21 mouse cellular contexts compared by ENCODE assay signal in genomic region chr14:45365196-45365587, GRCm38 (mm10). TPM values are rescaled to one million over a fixed set of nuclear protein-coding genes. Genes with fewer than 3 reads are reported as not detected.
DNase-seq lines count a peak whose midpoint lies in the region; ATAC-seq and TF ChIP-seq lines count a peak whose summit lies in the region.
"Had no signal": no experiment of that assay in that cellular context is flagged by ENCODE, and none has a peak within 500 bp of the region (broad histone marks: within the 10 kb centered on the region; RNA-seq: fewer than 3 reads in every experiment).

No protein-coding gene starts in this region.

- peak overlapping the region; percentile 75 for H3K27ac ChIP-seq in forebrain, embryonic 13.5 days
- no peak overlapping the region for H3K27ac ChIP-seq in forebrain, embryonic 12.5 days
- H3K27ac ChIP-seq in liver, adult 2 months (replicated peaks; ENCODE audit: insufficient read depth, low read depth, low read length), result peak overlapping the region; percentile 57
- no peak overlapping the region for H3K27ac ChIP-seq in liver, embryonic 12.5 days
- peak overlapping the region; percentile 71 for H3K27ac ChIP-seq in forebrain, embryonic 16.5 days (ENCODE audit: low read length)
- H3K27ac ChIP-seq: embryonic facial prominence, embryonic 15.5 days; heart, embryonic 10.5 days; layer of hippocampus, adult 2 months; limb, embryonic 15.5 days; neural tube, embryonic 15.5 days; stomach, embryonic 15.5 days had no signal

- no peak overlapping the region for H3K4me3 ChIP-seq in forebrain, embryonic 13.5 days
- H3K4me3 ChIP-seq in forebrain, embryonic 12.5 days (replicated peaks), result no peak overlapping the region
- H3K4me3 ChIP-seq in liver, adult 2 months (ENCODE audit: insufficient read depth, low read depth, low read length), result no peak overlapping the region
- no peak overlapping the region for H3K4me3 ChIP-seq in liver, embryonic 12.5 days
- H3K4me3 ChIP-seq in forebrain, embryonic 16.5 days (replicated peaks; ENCODE audit: low read length), result no peak overlapping the region
- H3K4me3 ChIP-seq: embryonic facial prominence, embryonic 15.5 days; heart, embryonic 10.5 days; layer of hippocampus, adult 2 months; limb, embryonic 15.5 days; megakaryocyte, embryonic 14.5 days; neural tube, embryonic 15.5 days; stomach, embryonic 15.5 days had no signal

- no peaks in the 10 kb centered on the region for H3K9me3 ChIP-seq in forebrain, embryonic 13.5 days (replicated peaks)
- 0 out of 2 replicates have a peak, but pooled peaks cover 3% of the 10 kb centered on the region for H3K9me3 ChIP-seq in forebrain, embryonic 12.5 days
- H3K9me3 ChIP-seq in liver, embryonic 12.5 days (replicated peaks), result no peaks in the 10 kb centered on the region
- no peaks in the 10 kb centered on the region for H3K9me3 ChIP-seq in forebrain, embryonic 16.5 days (ENCODE audit: control insufficient read depth, low read length)
- H3K9me3 ChIP-seq: embryonic facial prominence, embryonic 15.5 days; heart, embryonic 10.5 days; limb, embryonic 15.5 days; neural tube, embryonic 15.5 days; stomach, embryonic 15.5 days had no signal

- H3K9ac ChIP-seq in forebrain, embryonic 13.5 days, result no peak overlapping the region
- no peak overlapping the region for H3K9ac ChIP-seq in forebrain, embryonic 12.5 days
- H3K9ac ChIP-seq in liver, adult 2 months (ENCODE audit: low read depth, low read length), result 0 out of 2 replicates have a peak overlapping the region, but pooled peaks have one; percentile 18
- no peak overlapping the region for H3K9ac ChIP-seq in liver, embryonic 12.5 days
- H3K9ac ChIP-seq in forebrain, embryonic 16.5 days (replicated peaks; ENCODE audit: low read depth, low read length), result peak overlapping the region; percentile 37; the same call in 1 of the 2 replicates
- H3K9ac ChIP-seq: embryonic facial prominence, embryonic 15.5 days; limb, embryonic 15.5 days; liver, postnatal 0 days; neural tube, embryonic 15.5 days; stomach, embryonic 15.5 days had no signal

- no peak for ATAC-seq in forebrain, embryonic 13.5 days
- ATAC-seq in forebrain, embryonic 12.5 days (ENCODE audit: low FRiP score), result no peak
- ATAC-seq in liver, embryonic 12.5 days, result no peak
- ATAC-seq in forebrain, embryonic 16.5 days, result no peak; the same call in 1 of the 2 replicates
- ATAC-seq: inflammation-experienced regulatory T-cells, adult 6 months; liver, postnatal 0 days had no signal

- TF ChIP-seq CTCF in liver, adult 2 months (IDR thresholded peaks at IDR 0.05; ENCODE audit: low read depth, low read length), result no peak

- TF ChIP-seq POLR2A in liver, adult 2 months (IDR thresholded peaks at IDR 0.05; ENCODE audit: extremely low read depth, insufficient read depth, low read length), result no peak

- 89% methylated on average over 6 of the region's 6 CpGs for WGBS in forebrain, embryonic 13.5 days
- WGBS in forebrain, embryonic 12.5 days, result 87% methylated on average over 6 of the region's 6 CpGs
- WGBS in liver, adult 2 months, result 84% methylated on average over 6 of the region's 6 CpGs
- WGBS in liver, embryonic 12.5 days (ENCODE audit: insufficient replicate concordance), result 81% methylated on average over 6 of the region's 6 CpGs
- 87% methylated on average over 6 of the region's 6 CpGs for WGBS in forebrain, embryonic 16.5 days

- H3K27me3 ChIP-seq in forebrain, embryonic 13.5 days, result no peaks in the 10 kb centered on the region
- no peaks in the 10 kb centered on the region for H3K27me3 ChIP-seq in forebrain, embryonic 12.5 days
- H3K27me3 ChIP-seq in liver, adult 2 months (ENCODE audit: control insufficient read depth, insufficient read depth, low read length), result no peaks in the 10 kb centered on the region
- no peaks in the 10 kb centered on the region for H3K27me3 ChIP-seq in liver, embryonic 12.5 days (replicated peaks)
- no peaks in the 10 kb centered on the region for H3K27me3 ChIP-seq in forebrain, embryonic 16.5 days (replicated peaks; ENCODE audit: control insufficient read depth, insufficient read depth, low read length)
- H3K27me3 ChIP-seq: embryonic facial prominence, embryonic 15.5 days; limb, embryonic 15.5 days; megakaryocyte, embryonic 14.5 days; neural tube, embryonic 15.5 days; stomach, embryonic 15.5 days had no signal

- no peaks in the 10 kb centered on the region for H3K79me2 ChIP-seq in liver, adult 2 months (ENCODE audit: control insufficient read depth, insufficient read depth, low read length)

- peaks cover 11% of the 10 kb centered on the region for H3K4me1 ChIP-seq in forebrain, embryonic 13.5 days
- H3K4me1 ChIP-seq in forebrain, embryonic 12.5 days, result peaks cover 5% of the 10 kb centered on the region; the same call in 1 of the 2 replicates
- H3K4me1 ChIP-seq in liver, adult 2 months (ENCODE audit: control insufficient read depth, insufficient read depth, low read length), result peaks cover 3% of the 10 kb centered on the region; the same call in 1 of the 2 replicates
- H3K4me1 ChIP-seq in liver, embryonic 12.5 days, result peaks cover 9% of the 10 kb centered on the region
- H3K4me1 ChIP-seq in forebrain, embryonic 16.5 days (replicated peaks; ENCODE audit: control insufficient read depth, insufficient read depth, low read length), result peaks cover 10% of the 10 kb centered on the region
- H3K4me1 ChIP-seq: embryonic facial prominence, embryonic 15.5 days; heart, embryonic 10.5 days; limb, embryonic 15.5 days; neural tube, embryonic 15.5 days; stomach, embryonic 15.5 days had no signal

- H3K36me3 ChIP-seq in forebrain, embryonic 13.5 days (ENCODE audit: poor library complexity, severe bottlenecking), result peaks cover 10% of the 10 kb centered on the region
- H3K36me3 ChIP-seq in forebrain, embryonic 12.5 days (replicated peaks), result peaks cover 10% of the 10 kb centered on the region
- H3K36me3 ChIP-seq in liver, adult 2 months (ENCODE audit: control insufficient read depth, insufficient read depth, low read length), result peaks cover 13% of the 10 kb centered on the region
- H3K36me3 ChIP-seq in liver, embryonic 12.5 days, result peaks cover 40% of the 10 kb centered on the region
- H3K36me3 ChIP-seq in forebrain, embryonic 16.5 days (ENCODE audit: control insufficient read depth, insufficient read depth), result peaks cover 9% of the 10 kb centered on the region

- DNase-seq in liver, adult 2 months (ENCODE audit: extremely low read depth, low read depth, low spot score), result no peak
- peak; percentile 30 for DNase-seq in ES-CJ7 (ENCODE audit: low read depth, low spot score)
- no peak for DNase-seq in thymus, postnatal 36 days
- no peak for DNase-seq in right cerebral cortex, postnatal 36 days (ENCODE audit: low spot score in 2 of 2)
- DNase-seq: embryo, embryonic 11 days; kidney, postnatal 14 days; liver, postnatal 0 days; right cerebral cortex, postnatal 25 days; thymus, adult 18-20 months had no signal

- no peak overlapping the region for H3K4me2 ChIP-seq in forebrain, embryonic 13.5 days
- no peak overlapping the region for H3K4me2 ChIP-seq in forebrain, embryonic 12.5 days
- H3K4me2 ChIP-seq in liver, embryonic 12.5 days, result no peak overlapping the region
- no peak overlapping the region for H3K4me2 ChIP-seq in forebrain, embryonic 16.5 days (ENCODE audit: low read length)
- H3K4me2 ChIP-seq: embryonic facial prominence, embryonic 15.5 days; limb, embryonic 15.5 days; neural tube, embryonic 15.5 days; stomach, embryonic 15.5 days had no signal

RNA-seq across cellular contexts. Expression of gene Styx, which starts 14.3 kb away (rescaled TPM):
- 49.3 and 50.9 TPM in 2 replicates for polyA plus RNA-seq in forebrain, embryonic 13.5 days (2015; fragmentation: Nextera tagmentation; extraction: Ambion mirVana)
- 42.2 and 45.8 TPM in 2 replicates for polyA plus RNA-seq in forebrain, embryonic 12.5 days (2016; fragmentation: Nextera tagmentation; extraction: Ambion mirVana)
- 5.3 and 6.1 TPM in 2 replicates for total RNA-seq in liver, adult 2 months (2014; rRNA removed)
- 1.4 and 3.5 TPM in 2 replicates for polyA plus RNA-seq in liver, adult 2 months (2012; rRNA removed)
- 30.0 and 30.3 TPM in 2 replicates for polyA plus RNA-seq in liver, embryonic 12.5 days (2016; fragmentation: Nextera tagmentation; extraction: Ambion mirVana)
- 59.2 and 64.2 TPM in 2 replicates for polyA plus RNA-seq in forebrain, embryonic 16.5 days (2015; fragmentation: Nextera tagmentation; extraction: Ambion mirVana)

RNA-seq across cellular contexts. Expression of gene Psmc6, which starts 35.6 kb away (rescaled TPM):
- 200 and 220 TPM in 2 replicates for polyA plus RNA-seq in forebrain, embryonic 13.5 days (2015; fragmentation: Nextera tagmentation; extraction: Ambion mirVana)
- 221 and 226 TPM in 2 replicates for polyA plus RNA-seq in forebrain, embryonic 12.5 days (2016; fragmentation: Nextera tagmentation; extraction: Ambion mirVana)
- total RNA-seq in liver, adult 2 months (2014; rRNA removed), result 101 and 108 TPM in 2 replicates
- 21.5 and 32.8 TPM in 2 replicates for polyA plus RNA-seq in liver, adult 2 months (2012; rRNA removed)
- polyA plus RNA-seq in liver, embryonic 12.5 days (2016; fragmentation: Nextera tagmentation; extraction: Ambion mirVana), result 130 and 131 TPM in 2 replicates
- polyA plus RNA-seq in forebrain, embryonic 16.5 days (2015; fragmentation: Nextera tagmentation; extraction: Ambion mirVana), result 163 and 178 TPM in 2 replicates

RNA-seq across cellular contexts. Expression of gene Gnpnat1, which starts 39.5 kb away (rescaled TPM):
- polyA plus RNA-seq in forebrain, embryonic 13.5 days (2015; fragmentation: Nextera tagmentation; extraction: Ambion mirVana), result 24.1 and 25.0 TPM in 2 replicates
- polyA plus RNA-seq in forebrain, embryonic 12.5 days (2016; fragmentation: Nextera tagmentation; extraction: Ambion mirVana), result 25.2 and 28.5 TPM in 2 replicates
- 115 and 121 TPM in 2 replicates for total RNA-seq in liver, adult 2 months (2014; rRNA removed)
- 23.5 and 30.6 TPM in 2 replicates for polyA plus RNA-seq in liver, adult 2 months (2012; rRNA removed)
- polyA plus RNA-seq in liver, embryonic 12.5 days (2016; fragmentation: Nextera tagmentation; extraction: Ambion mirVana), result 33.3 and 35.4 TPM in 2 replicates
- 24.8 and 27.2 TPM in 2 replicates for polyA plus RNA-seq in forebrain, embryonic 16.5 days (2015; fragmentation: Nextera tagmentation; extraction: Ambion mirVana)

RNA-seq across cellular contexts. Expression of gene Ero1l, which starts 46.6 kb away (rescaled TPM):
- polyA plus RNA-seq in forebrain, embryonic 13.5 days (2015; fragmentation: Nextera tagmentation; extraction: Ambion mirVana), result 23.7 and 31.7 TPM in 2 replicates
- polyA plus RNA-seq in forebrain, embryonic 12.5 days (2016; fragmentation: Nextera tagmentation; extraction: Ambion mirVana), result 36.7 and 37.8 TPM in 2 replicates
- 14.9 and 16.1 TPM in 2 replicates for total RNA-seq in liver, adult 2 months (2014; rRNA removed)
- polyA plus RNA-seq in liver, adult 2 months (2012; rRNA removed), result 4.1 and 4.2 TPM in 2 replicates
- 51.1 and 56.7 TPM in 2 replicates for polyA plus RNA-seq in liver, embryonic 12.5 days (2016; fragmentation: Nextera tagmentation; extraction: Ambion mirVana)
- polyA plus RNA-seq in forebrain, embryonic 16.5 days (2015; fragmentation: Nextera tagmentation; extraction: Ambion mirVana), result 19.3 and 21.1 TPM in 2 replicates

Comparison
In these comparisons a context has a peak if more than half of its experiments do, and no peak if none do; other contexts are left out.
1. H3K27ac ChIP-seq: peak in forebrain, embryonic 13.5 days (single experiment), liver, adult 2 months (single experiment) and forebrain, embryonic 16.5 days (single experiment); none in forebrain, embryonic 12.5 days (single experiment) and liver, embryonic 12.5 days (single experiment).
2. H3K9ac ChIP-seq: peak in liver, adult 2 months (single experiment) and forebrain, embryonic 16.5 days (single experiment); none in forebrain, embryonic 13.5 days (single experiment), forebrain, embryonic 12.5 days (single experiment) and liver, embryonic 12.5 days (single experiment).